Mouse (Mus musculus) liver, embryonic 12.5 days (tissue): Measurements from ENCODE around the gene Gcnt7. TPM values are rescaled to one million over a fixed set of nuclear protein-coding genes. Genes with fewer than 3 reads are reported as not detected.

Experiments used
- ATAC-seq: fragments of 200-750 bp; cut with Nextera tagmentation; 2 replicates; pipeline ENCODE4 v1.8.0; 2017; ENCODE audit warnings: moderate number of reproducible peaks, mild to moderate bottlenecking, moderate library complexity
- H3K27ac ChIP-seq: fragments of 300-500 bp; sonication (generic); 2 replicates; pipeline ENCODE4 v1.5.1; 2016; ENCODE audit warnings: mild to moderate bottlenecking
- H3K27me3 ChIP-seq: fragments of 300-500 bp; sonication (generic); replicated peaks from 2 replicates; pipeline ENCODE4 v1.6.1; 2016; ENCODE audit warnings: mild to moderate bottlenecking, moderate library complexity
- H3K36me3 ChIP-seq: fragments of 300-500 bp; sonication (generic); 2 replicates; pipeline ENCODE4 v1.6.1; 2016; ENCODE audit warnings: mild to moderate bottlenecking, moderate library complexity
- H3K4me1 ChIP-seq: fragments of 300-500 bp; sonication (generic); 2 replicates; pipeline ENCODE4 v1.6.1; 2016
- H3K4me2 ChIP-seq: fragments of 300-500 bp; sonication (generic); 2 replicates; pipeline ENCODE4 v1.6.1; 2016; ENCODE audit warnings: mild to moderate bottlenecking, moderate library complexity
- H3K4me3 ChIP-seq: fragments of 300-500 bp; sonication (generic); 2 replicates; pipeline ENCODE4 v1.5.1; 2016; ENCODE audit warnings: mild to moderate bottlenecking, moderate library complexity
- H3K9ac ChIP-seq: fragments of 300-500 bp; sonication (generic); 2 replicates; pipeline ENCODE4 v1.6.1; 2016; ENCODE audit warnings: mild to moderate bottlenecking, moderate library complexity
- H3K9me3 ChIP-seq: fragments of 300-500 bp; sonication (generic); replicated peaks from 2 replicates; pipeline ENCODE4 v1.6.1; 2016; ENCODE audit warnings: mild to moderate bottlenecking, moderate library complexity
- WGBS: fragments of 180-500 bp; shearing (Covaris S2); methylation state at CpG from one replicate; pipeline ENCODE4 v1.1.7; 2016; ENCODE audit not compliant: insufficient replicate concordance; 5-methylcytosine and 5-hydroxymethylcytosine counted together
- polyA plus RNA-seq: library from polyadenylated mRNA; unstranded; fragments of >200 nt; fragmentation: Nextera tagmentation; extraction: Ambion mirVana; gene quantifications from 2 replicates; pipeline ENCODE4 v1.2.1, GENCODE M21; 2016

Gcnt7 gene
- polyA plus RNA-seq, 1 experiment from 2014 or later = 1.1 TPM

DNA sequence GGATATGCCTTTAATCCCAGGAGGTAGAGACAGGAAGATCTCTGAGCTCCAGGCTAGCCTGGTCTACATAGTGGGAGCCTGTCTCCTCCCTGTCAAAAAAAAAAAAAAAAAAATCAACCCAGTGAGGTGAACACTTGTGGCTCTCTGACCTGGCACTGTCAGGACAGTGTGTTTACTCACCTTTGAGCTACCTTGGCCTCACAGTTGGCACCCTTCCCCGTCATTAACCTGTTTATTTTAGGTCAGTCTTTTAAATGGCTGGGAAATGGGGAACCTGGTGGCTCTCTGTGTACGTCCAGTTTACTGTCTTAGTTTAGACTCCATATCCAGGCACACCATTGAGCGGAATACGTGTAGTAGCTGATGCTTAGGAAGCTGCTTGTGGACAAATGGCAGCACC is 6.4 kb downstream of the Gcnt7 start:
- H3K36me3 ChIP-seq = peaks cover 95% of the 10 kb centered on the region
- no peak overlapping the region for H3K9ac ChIP-seq
- ATAC-seq = no peak

GRCm38 (mm10) chr2:172450640-172451039 is 7.8 kb downstream of the Gcnt7 start:
- WGBS = 77% methylated on average over 6 of the region's 6 CpGs
- no peak overlapping the region for H3K27ac ChIP-seq
- H3K27me3 ChIP-seq = no peaks in the 10 kb centered on the region
- no peaks in the 10 kb centered on the region for H3K9me3 ChIP-seq
- H3K9ac ChIP-seq = no peak overlapping the region
- H3K4me2 ChIP-seq = no peak overlapping the region
- H3K36me3 ChIP-seq = peaks cover 95% of the 10 kb centered on the region
- H3K4me1 ChIP-seq = no peaks in the 10 kb centered on the region
- H3K4me3 ChIP-seq = no peak overlapping the region
- ATAC-seq = no peak

More for the DNA sequence above, 6.4 kb downstream of the Gcnt7 start:
- no peaks in the 10 kb centered on the region for H3K27me3 ChIP-seq
- H3K27ac ChIP-seq = no peak overlapping the region
- 81% methylated on average over 4 of the region's 4 CpGs for WGBS
- H3K4me3 ChIP-seq = no peak overlapping the region
- H3K4me1 ChIP-seq = no peaks in the 10 kb centered on the region
- H3K9me3 ChIP-seq = no peaks in the 10 kb centered on the region
- H3K4me2 ChIP-seq = no peak overlapping the region

GRCm38 (mm10) chr2:172448329-172448728 is 10.1 kb downstream of the Gcnt7 start:
- Histone ChIP-seq H3K36me3 (peaks cover 92% of the 10 kb centered on the region), H3K27ac (no peak overlapping the region), H3K27me3 (no peaks in the 10 kb centered on the region), H3K4me2 (no peak overlapping the region), H3K9ac (no peak overlapping the region), H3K4me3 (no peak overlapping the region), H3K9me3 (no peaks in the 10 kb centered on the region), H3K4me1 (no peaks in the 10 kb centered on the region)
- ATAC-seq = no peak
- WGBS = 82% methylated on average over 4 of the region's 4 CpGs

DNA sequence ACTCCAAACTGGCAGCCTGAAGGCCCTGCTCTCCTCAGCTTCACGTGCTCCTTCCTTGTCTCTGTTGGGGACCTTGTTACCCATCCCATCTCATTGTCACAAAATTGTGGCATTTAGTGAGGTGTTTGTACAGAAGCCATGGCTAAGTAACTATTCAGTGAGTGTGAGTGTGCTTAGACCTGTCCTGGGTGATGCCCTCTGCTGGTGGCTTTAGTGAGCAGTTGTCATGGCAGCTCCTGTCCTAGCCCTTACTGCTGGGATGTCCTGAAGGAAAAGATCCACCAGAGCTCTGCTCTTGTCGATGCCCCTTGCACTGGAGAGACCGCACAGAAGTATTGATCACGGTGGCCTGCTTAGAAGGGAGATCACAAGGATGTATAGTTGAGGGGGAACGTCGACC is 11.1 kb downstream of the Gcnt7 start:
- Histone ChIP-seq H3K36me3 (peaks cover 82% of the 10 kb centered on the region), H3K27ac (no peak overlapping the region), H3K9me3 (no peaks in the 10 kb centered on the region), H3K9ac (no peak overlapping the region), H3K4me2 (no peak overlapping the region), H3K27me3 (no peaks in the 10 kb centered on the region), H3K4me3 (no peak overlapping the region), H3K4me1 (peaks cover 9% of the 10 kb centered on the region)
- 76% methylated on average over 6 of the region's 6 CpGs for WGBS
- ATAC-seq = no peak

DNA sequence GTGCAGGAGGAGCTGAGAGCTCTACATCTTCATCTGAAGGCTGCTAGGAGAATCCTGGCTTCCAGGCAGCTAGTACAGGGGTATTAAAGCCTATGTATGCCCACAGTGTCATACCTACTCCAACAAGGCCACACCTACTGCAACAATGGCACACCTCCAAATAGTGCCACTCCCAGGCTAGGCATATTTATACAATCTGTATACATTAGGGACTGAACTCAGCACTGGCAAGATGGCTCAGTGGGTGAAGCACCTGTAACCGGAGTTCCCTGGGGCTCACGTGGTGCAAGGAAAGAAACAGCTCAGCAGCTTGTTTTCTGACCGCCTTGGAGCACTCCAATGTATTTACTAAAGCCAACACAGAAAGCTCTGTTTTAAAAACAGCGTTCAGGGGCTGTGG is 12.8 kb downstream of the Gcnt7 start:
- Histone ChIP-seq H3K9ac (no peak overlapping the region), H3K36me3 (peaks cover 66% of the 10 kb centered on the region), H3K4me2 (no peak overlapping the region), H3K4me3 (no peak overlapping the region), H3K27me3 (no peaks in the 10 kb centered on the region), H3K4me1 (peaks cover 24% of the 10 kb centered on the region), H3K9me3 (no peaks in the 10 kb centered on the region), H3K27ac (no peak overlapping the region)
- no peak for ATAC-seq
- WGBS = 84% methylated on average over 4 of the region's 4 CpGs

DNA sequence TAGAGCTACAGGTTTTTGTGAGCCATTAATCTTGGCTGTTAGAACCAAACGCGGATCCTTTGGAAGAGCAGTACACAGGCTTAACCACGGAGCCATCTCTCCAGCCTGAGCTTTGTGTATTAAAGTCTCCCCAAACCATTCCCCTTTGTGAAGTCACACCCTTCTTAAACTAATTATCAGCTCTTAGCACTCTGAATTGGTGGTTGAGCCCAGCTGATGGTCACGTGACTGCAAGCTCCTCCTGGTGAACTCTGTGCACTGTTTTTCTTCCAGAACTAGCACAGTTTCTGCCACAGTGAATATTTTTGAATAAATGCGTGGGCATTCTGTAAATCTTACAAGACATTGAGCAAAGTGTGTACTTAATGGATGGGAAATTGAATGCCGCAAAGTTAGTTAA is 17.2 kb downstream of the Gcnt7 start:
- H3K9ac ChIP-seq = peak overlapping the region; percentile 81
- ATAC-seq = peak; percentile 71
- H3K4me2 ChIP-seq = peak overlapping the region; percentile 88
- no peaks in the 10 kb centered on the region for H3K27me3 ChIP-seq
- peaks cover 34% of the 10 kb centered on the region for H3K4me1 ChIP-seq
- peak overlapping the region; percentile 86 for H3K27ac ChIP-seq
- H3K36me3 ChIP-seq = peaks cover 22% of the 10 kb centered on the region
- H3K4me3 ChIP-seq = peak overlapping the region; percentile 93
- 21% methylated on average over 6 of the region's 6 CpGs for WGBS
- H3K9me3 ChIP-seq = no peaks in the 10 kb centered on the region

DNA sequence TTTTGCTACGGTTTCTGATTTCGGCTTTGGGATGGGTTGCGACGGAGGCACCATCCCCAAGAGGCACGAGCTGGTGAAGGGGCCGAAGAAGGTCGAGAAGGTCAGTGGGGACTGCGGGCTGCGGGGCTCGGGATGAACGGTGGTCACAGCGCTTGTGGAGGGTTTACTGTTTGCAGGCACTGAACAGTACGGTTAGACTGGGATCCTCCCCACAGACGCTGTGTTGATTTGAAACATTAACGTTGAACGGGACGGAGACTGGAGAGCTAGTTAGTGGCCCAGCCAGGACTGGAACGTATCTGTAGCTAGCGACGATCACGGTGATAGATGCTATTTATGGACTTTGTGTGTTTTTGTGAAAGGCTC is 17.8 kb downstream of the Gcnt7 start:
- Histone ChIP-seq H3K27me3 (no peaks in the 10 kb centered on the region), H3K27ac (peak overlapping the region; percentile 86), H3K9ac (peak overlapping the region; percentile 81), H3K36me3 (peaks cover 16% of the 10 kb centered on the region), H3K4me2 (peak overlapping the region; percentile 88), H3K4me1 (peaks cover 34% of the 10 kb centered on the region), H3K4me3 (peak overlapping the region; percentile 93), H3K9me3 (no peaks in the 10 kb centered on the region)
- ATAC-seq = peak; percentile 59
- 0% methylated on average over 21 of the region's 21 CpGs for WGBS

DNA sequence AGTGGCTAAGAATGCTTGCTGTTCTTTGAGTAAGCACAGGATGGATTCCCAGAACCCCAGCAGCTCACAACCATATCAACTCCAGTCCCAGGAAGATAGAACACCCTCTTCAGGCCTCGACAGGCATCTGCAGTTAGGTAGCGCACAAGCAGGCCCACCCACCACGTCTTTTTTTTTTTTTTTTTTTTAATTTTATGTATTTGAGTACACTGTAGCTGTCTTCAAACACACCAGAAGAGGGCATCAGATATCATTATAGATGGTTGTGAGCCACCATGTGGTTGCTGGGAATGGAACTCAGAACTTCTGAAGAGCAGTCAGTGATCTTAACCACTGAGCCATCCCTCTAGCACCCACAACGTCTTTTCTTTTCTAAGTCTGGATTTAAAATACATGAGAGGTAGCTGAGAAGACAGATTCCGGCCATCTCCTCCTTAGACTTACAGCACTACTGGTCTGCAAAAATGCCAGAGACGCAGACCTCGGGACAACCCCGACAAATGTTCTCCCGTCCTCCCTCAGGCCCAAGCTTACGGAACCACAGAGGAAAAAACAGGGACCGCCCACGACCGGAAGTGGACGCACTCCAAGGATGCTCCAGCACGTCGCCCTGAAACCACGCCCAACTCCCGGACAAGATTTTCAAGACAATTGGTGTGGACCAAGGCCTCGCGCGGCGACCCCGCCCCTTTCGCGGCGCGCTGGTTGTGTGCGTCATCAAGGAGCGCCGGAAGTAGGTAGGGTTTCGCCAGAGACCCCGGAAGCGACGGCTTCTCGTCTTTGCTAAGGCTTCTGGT is 18.4 kb downstream of the Gcnt7 start, which contains the start of gene Rtf2:
Rtf2 (plus strand) TSS at position 714 of the 797 bp plus-strand sequence.
- Histone ChIP-seq H3K4me2 (peak within 1 kb of the TSS; percentile 88), H3K9ac (peak within 1 kb of the TSS; percentile 81), H3K4me1 (peaks cover 34% of the 10 kb centered on the region), H3K27me3 (no peaks in the 10 kb centered on the region), H3K4me3 (peak within 1 kb of the TSS; percentile 93), H3K27ac (peak within 1 kb of the TSS; percentile 86), H3K9me3 (no peaks in the 10 kb centered on the region), H3K36me3 (peaks cover 10% of the 10 kb centered on the region)
- WGBS = 3% methylated on average over 35 of the region's 35 CpGs
- peak; percentile 91 for ATAC-seq

DNA sequence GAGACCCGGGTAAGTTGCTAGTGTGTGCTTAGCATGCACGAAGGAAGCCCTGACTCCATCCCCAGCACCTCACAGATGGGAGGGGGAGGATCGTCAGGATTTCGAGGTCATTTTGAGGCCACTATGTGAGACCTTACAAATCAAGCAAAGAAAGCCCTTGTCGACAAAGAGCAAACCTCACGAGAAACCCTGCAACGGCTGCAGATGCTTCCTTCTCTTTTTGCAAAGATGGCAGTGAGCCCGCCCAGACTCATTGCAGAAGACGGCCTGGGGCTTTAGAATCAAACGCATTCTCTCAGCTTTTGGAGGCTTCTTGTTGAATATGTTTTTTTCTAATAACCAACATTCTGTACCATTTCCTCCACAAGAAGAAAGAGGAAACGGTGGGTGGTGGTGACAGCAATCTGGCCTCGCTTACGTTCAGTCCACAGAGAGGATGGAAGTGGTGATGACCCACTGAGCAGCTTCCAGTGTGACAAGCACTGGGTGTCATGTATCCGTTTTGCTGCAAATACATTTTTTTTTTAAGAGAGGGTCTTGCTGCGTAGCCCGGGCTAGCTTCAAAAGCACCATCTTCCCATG is 20.9 kb downstream of the Gcnt7 start:
- WGBS = 39% methylated on average over 16 of the region's 16 CpGs
- Histone ChIP-seq H3K4me2 (no peak overlapping the region), H3K9ac (no peak overlapping the region), H3K9me3 (no peaks in the 10 kb centered on the region), H3K4me3 (no peak overlapping the region), H3K27ac (0 out of 2 replicates have a peak overlapping the region, but pooled peaks have one; percentile 45), H3K27me3 (no peaks in the 10 kb centered on the region), H3K36me3 (no peaks in the 10 kb centered on the region), H3K4me1 (peaks cover 26% of the 10 kb centered on the region)
- ATAC-seq = no peak

DNA sequence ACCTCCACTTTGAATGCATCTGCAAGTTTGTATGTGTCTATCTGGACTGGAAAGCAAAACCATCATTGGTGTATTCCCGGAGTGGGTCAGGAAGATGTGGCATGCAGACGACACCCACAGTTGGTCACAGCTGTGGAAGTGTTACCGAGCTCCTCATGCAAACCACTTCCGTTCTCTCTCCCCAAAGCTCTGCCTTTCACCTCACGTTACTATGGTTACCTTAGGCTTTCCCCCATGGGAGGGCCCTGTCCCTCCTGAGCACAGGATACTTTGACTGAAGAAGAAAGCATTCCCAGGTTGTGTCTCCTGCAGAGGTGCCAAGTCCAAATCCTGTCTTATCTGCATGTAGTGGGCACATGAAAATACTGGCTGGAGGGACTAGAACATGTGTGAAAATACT is 24.6 kb downstream of the Gcnt7 start:
- H3K4me3 ChIP-seq = no peak overlapping the region
- H3K9me3 ChIP-seq = no peaks in the 10 kb centered on the region
- no peak overlapping the region for H3K4me2 ChIP-seq
- no peak overlapping the region for H3K9ac ChIP-seq
- no peaks in the 10 kb centered on the region for H3K27me3 ChIP-seq
- no peak overlapping the region for H3K27ac ChIP-seq
- H3K4me1 ChIP-seq = no peaks in the 10 kb centered on the region
- no peaks in the 10 kb centered on the region for H3K36me3 ChIP-seq
- whole genome bisulfite sequencing = 25% methylated on average over 5 of the region's 5 CpGs
- ATAC-seq = no peak

- no peaks in the 10 kb centered on the region for H3K9me3 ChIP-seq
- 0 out of 2 replicates have a peak, but pooled peaks have one; percentile 21 for ATAC-seq
- no peak overlapping the region for H3K4me2 ChIP-seq
- H3K36me3 ChIP-seq = no peaks in the 10 kb centered on the region
- no peak overlapping the region for H3K4me3 ChIP-seq
- no peak overlapping the region for H3K27ac ChIP-seq
- WGBS = 33% methylated on average over 1 of the region's 1 CpGs
- H3K27me3 ChIP-seq = no peaks in the 10 kb centered on the region
- no peaks in the 10 kb centered on the region for H3K4me1 ChIP-seq
- no peak overlapping the region for H3K9ac ChIP-seq
These were observed 27.8 kb downstream of the Gcnt7 start for GRCm38 (mm10) chr2:172430609-172431008.

DNA sequence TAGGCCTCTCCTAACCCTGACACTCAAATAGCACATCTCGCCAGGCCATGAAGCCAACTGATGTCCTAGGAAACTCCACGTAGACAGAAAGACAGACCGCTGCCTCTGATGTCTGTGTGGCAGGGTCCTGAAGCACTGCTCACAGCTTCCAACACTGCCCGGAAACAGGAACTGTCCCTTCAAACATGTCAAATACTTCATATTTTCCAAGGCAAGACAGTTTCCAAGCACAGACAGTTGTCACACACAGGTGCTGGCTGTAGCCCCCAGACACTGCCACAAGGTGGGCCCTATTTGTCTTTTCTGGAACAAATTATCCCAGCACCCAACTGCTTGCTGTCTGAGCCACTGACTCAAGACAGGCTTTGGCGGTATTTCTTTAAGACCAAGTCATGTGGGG is 40.2 kb downstream of the Gcnt7 start:
- H3K36me3 ChIP-seq = no peaks in the 10 kb centered on the region
- no peak overlapping the region for H3K4me3 ChIP-seq
- no peak for ATAC-seq
- H3K4me1 ChIP-seq = 0 out of 2 replicates have a peak, but pooled peaks cover 15% of the 10 kb centered on the region
- no peak overlapping the region for H3K9ac ChIP-seq
- 66% methylated on average over 5 of the region's 5 CpGs for WGBS
- no peaks in the 10 kb centered on the region for H3K9me3 ChIP-seq
- H3K4me2 ChIP-seq = no peak overlapping the region
- H3K27me3 ChIP-seq = no peaks in the 10 kb centered on the region
- no peak overlapping the region for H3K27ac ChIP-seq
